Mouse (Mus musculus): ENCODE measurements around the gene Hps3.

DNA sequence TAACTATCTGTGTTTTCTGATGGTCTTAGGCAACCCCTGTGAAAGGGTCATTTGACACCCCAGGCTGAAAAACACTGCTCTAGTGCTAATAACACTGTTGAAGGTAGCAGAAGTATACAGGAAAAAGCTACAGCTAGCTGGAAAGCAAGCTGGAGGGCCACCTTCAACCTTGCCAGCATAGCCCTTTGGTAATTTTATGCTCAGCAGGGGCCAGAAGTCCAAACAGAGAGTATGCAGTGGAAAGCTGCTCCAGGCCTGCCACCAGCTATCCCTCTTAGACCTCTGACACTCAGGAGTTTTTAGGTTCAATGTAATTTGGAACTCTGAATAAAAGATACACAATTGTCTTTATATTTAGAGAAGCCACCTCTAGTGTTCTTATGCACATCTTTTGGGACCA is 52.3 kb downstream of the Hps3 start:
- no peak for TF ChIP-seq CTCF (IDR thresholded peaks at IDR 0.05; ENCODE audit: low read depth)
- TF ChIP-seq EP300 (IDR thresholded peaks at IDR 0.05; ENCODE audit: low read depth) = no peak
